Mouse (Mus musculus): ENCODE results near the gene Zic4. TPM values are rescaled to one million over a fixed set of nuclear protein-coding genes. Genes with fewer than 3 reads are reported as not detected.

Gene Zic4
- total RNA-seq, 2 experiments from 2014 or later, result not detected

GRCm38 (mm10) chr9:91404229-91404628 is 42.0 kb downstream of the Zic4 start:
- no peak for DNase-seq

GRCm38 (mm10) chr9:91404905-91405752 is 42.9 kb downstream of the Zic4 start:
- no peak for DNase-seq

- DNase-seq, result no peak
These were observed 43.6 kb downstream of the Zic4 start for GRCm38 (mm10) chr9:91405753-91406178.

GRCm38 (mm10) chr9:91406258-91406763 is 44.1 kb downstream of the Zic4 start:
- no peak for DNase-seq

- DNase-seq, result no peak
These were observed 47.6 kb downstream of the Zic4 start for GRCm38 (mm10) chr9:91409771-91410170.

- DNase-seq, result no peak
These were observed 51.9 kb downstream of the Zic4 start for GRCm38 (mm10) chr9:91414007-91414661.

- DNase-seq, result no peak
These were observed 58.2 kb downstream of the Zic4 start for GRCm38 (mm10) chr9:91420441-91420840.

Other genes starting within 250 kb of the Zic4 start
- under 1 TPM; 0.18 to 0.51 TPM for gene Zic1, start 3.4 kb downstream of the Zic4 start, total RNA-seq (2021)